Mouse (Mus musculus) liver, embryonic 14.5 days (tissue): ENCODE measurements around the gene Lrrc8b. TPM values are rescaled to one million over a fixed set of nuclear protein-coding genes. Genes with fewer than 3 reads are reported as not detected.

ENCODE experiments used
- ATAC-seq: fragments of 200-750 bp; cut with Nextera tagmentation; 2 replicates; pipeline ENCODE4 v1.8.0; 2017; ENCODE audit warnings: moderate number of reproducible peaks, mild to moderate bottlenecking, moderate library complexity; ENCODE audit not compliant: insufficient read depth
- DNase-seq, 3 experiments: peaks; one replicate each; pipeline ENCODE4 v3.0.0-alpha.2; 2012 to 2013; ENCODE audit warnings: low read depth in 3 of 3, low spot score in 3 of 3
- H3K27ac ChIP-seq: fragments of 300-500 bp; sonication (generic); 2 replicates; pipeline ENCODE4 v1.5.1; 2014; ENCODE audit warnings: moderate library complexity, mild to moderate bottlenecking, control low read depth, inconsistent platforms
- H3K27me3 ChIP-seq: fragments of 300-500 bp; sonication (generic); 2 replicates; pipeline ENCODE4 v1.6.1; 2014; ENCODE audit warnings: mild to moderate bottlenecking, low read length, moderate library complexity; ENCODE audit not compliant: control insufficient read depth, insufficient read depth
- H3K36me3 ChIP-seq: fragments of 300-500 bp; sonication (generic); replicated peaks from 2 replicates; pipeline ENCODE4 v1.6.1; 2014; ENCODE audit warnings: low read depth; ENCODE audit not compliant: control insufficient read depth, insufficient read depth
- H3K4me1 ChIP-seq, 2 experiments: fragments of 200-500 bp in 1 of 2; fragments of 300-500 bp in 1 of 2; sonication (generic) in 1 of 2; replicated peaks; 2 replicates each; pipeline ENCODE4 v1.6.1; 2012 to 2014; ENCODE audit warnings: antibody characterized with exemption in 1 of 2, inconsistent platforms in 1 of 2, low read length in 1 of 2; ENCODE audit not compliant: control insufficient read depth in 2 of 2, insufficient read depth in 2 of 2
- H3K4me2 ChIP-seq: fragments of 300-500 bp; sonication (generic); 2 replicates; pipeline ENCODE4 v1.6.1; 2014; ENCODE audit warnings: low read depth, mild to moderate bottlenecking, control low read depth, moderate library complexity
- H3K4me3 ChIP-seq, 2 experiments: fragments of 200-500 bp in 1 of 2; fragments of 300-500 bp in 1 of 2; sonication (generic) in 1 of 2; 2 replicates each; pipeline ENCODE4 v1.5.1; 2012 to 2014; ENCODE audit warnings: low read depth in 2 of 2, low read length in 2 of 2, mild to moderate bottlenecking in 2 of 2, control low read depth in 1 of 2, inconsistent platforms in 1 of 2, moderate library complexity in 1 of 2; ENCODE audit not compliant: insufficient read depth in 1 of 2
- H3K9ac ChIP-seq: fragments of 300-500 bp; sonication (generic); replicated peaks from 2 replicates; pipeline ENCODE4 v1.6.1; 2014; ENCODE audit warnings: mild to moderate bottlenecking, control low read depth, moderate library complexity
- H3K9me3 ChIP-seq: fragments of 300-500 bp; sonication (generic); 2 replicates; pipeline ENCODE4 v1.6.1; 2016; ENCODE audit warnings: low read length, mixed read lengths; ENCODE audit not compliant: control insufficient read depth
- CTCF ChIP-seq: IDR thresholded peaks from 2 replicates; pipeline ENCODE4 v1.5.1; 2016; ENCODE audit warnings: antibody characterized with exemption, low read depth, control low read depth
- EP300 ChIP-seq: IDR thresholded peaks from 2 replicates; pipeline ENCODE4 v1.6.1; 2016; ENCODE audit warnings: antibody characterized with exemption, low read depth
- WGBS: fragments of 180-500 bp; shearing (Covaris S2); extraction: QIAGEN DNeasy Blood & Tissue Kit; methylation state at CpG from one replicate; pipeline ENCODE4 v1.1.7; 2014; ENCODE audit not compliant: insufficient replicate concordance; 5-methylcytosine and 5-hydroxymethylcytosine counted together
- polyA plus RNA-seq, 2 experiments: library from polyadenylated mRNA; depleted of rRNA in 1 of 2; stranded (reverse) in 1 of 2; unstranded in 1 of 2; fragments of >200 nt; fragmentation: Nextera tagmentation in 1 of 2; extraction: Ambion mirVana in 1 of 2; gene quantifications; 2 replicates each; pipeline versions ENCODE4 v1.2.1 to v1.2.3; 2012 to 2014

Lrrc8b gene
- polyA plus RNA-seq, 2 experiments: 3.5 to 3.8 TPM

DNA sequence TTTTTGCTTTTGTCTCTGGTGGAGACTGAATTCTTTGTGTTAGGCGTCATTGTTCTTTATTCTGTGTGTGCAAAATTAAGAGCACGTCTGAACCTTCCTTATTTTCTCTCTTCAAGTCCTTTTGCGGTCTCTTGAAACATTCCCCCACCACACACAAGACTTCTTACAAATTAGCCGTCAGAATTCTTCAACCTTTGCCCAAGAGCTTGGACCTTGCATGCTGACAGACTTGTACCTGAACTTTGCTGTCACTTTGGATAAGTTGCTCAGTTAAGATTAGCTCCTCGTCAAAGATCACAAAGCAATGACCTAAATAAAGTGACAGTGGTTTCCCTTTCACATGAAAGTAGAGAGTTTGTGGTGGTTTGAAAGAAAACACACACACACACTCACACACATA, 3.3 kb downstream of the Lrrc8b start:
- WGBS: 82% methylated on average over 5 of the region's 5 CpGs
- H3K9me3 ChIP-seq: no peaks in the 10 kb centered on the region
- TF ChIP-seq EP300 (no peak), CTCF (no peak)
- H3K9ac ChIP-seq: no peak overlapping the region
- H3K4me3 ChIP-seq: no peak overlapping the region
- H3K27me3 ChIP-seq: no peaks in the 10 kb centered on the region
- DNase-seq (no peak), ATAC-seq (no peak)
- H3K4me1 ChIP-seq: peaks cover 17 to 23% of the 10 kb centered on the region in 2 experiments
- no peaks in the 10 kb centered on the region for H3K36me3 ChIP-seq
- H3K27ac ChIP-seq: no peak overlapping the region
- no peak overlapping the region; the same call in 1 of the 2 replicates for H3K4me2 ChIP-seq

DNA sequence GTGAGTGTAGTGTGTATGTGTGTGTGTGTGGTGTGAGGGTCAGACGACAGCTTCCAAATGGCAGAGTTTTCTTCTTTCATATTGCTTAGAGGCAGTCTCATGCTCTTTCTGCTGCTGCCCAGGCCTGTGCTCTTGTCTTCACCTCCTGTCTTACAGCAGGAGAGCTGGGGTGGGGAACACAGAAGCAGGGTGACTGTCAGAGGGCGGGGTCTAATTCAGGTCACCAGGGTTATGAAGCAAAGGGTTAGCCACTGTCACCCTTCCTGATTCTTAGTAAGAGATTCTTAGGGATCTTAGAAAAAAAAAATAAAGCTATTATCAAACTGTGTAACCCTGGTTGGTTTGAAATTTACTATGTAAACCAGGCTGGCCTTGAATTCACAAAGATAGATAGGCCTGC, 10.0 kb downstream of the Lrrc8b start:
- Histone ChIP-seq H3K4me3 (no peak overlapping the region), H3K27me3 (no peaks in the 10 kb centered on the region), H3K4me2 (no peak overlapping the region), H3K27ac (no peak overlapping the region), H3K4me1 (no peaks in the 10 kb centered on the region; a peak in 1 of 4 replicates), H3K36me3 (no peaks in the 10 kb centered on the region), H3K9ac (no peak overlapping the region), H3K9me3 (no peaks in the 10 kb centered on the region)
- WGBS: 78% methylated on average over 2 of the region's 2 CpGs
- TF ChIP-seq EP300 (no peak), CTCF (no peak)
- DNase-seq: no peak
- no peak for ATAC-seq

DNA sequence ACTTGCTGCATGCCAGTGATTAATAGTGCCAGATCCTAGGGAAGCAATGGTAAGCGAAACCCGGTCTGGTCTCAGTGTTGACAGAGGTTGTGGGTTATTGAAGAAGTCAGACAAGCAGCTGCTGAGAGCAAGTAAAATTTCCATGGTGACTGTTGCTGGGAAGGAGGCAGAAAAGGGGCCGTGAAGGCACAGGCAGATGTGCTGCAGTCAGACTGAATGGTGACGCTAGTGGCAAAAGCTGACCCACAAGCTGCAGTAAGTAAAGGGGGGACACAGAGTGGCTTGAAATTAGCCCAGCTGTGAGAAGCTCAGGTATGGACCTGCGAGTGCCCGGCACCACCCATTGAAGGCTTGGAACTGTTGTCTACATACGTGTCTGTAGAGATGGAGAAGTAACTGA, 11.8 kb downstream of the Lrrc8b start:
- Histone ChIP-seq H3K27ac (no peak overlapping the region), H3K9me3 (no peaks in the 10 kb centered on the region), H3K9ac (no peak overlapping the region), H3K4me1 (peaks cover 0 to 2% of the 10 kb centered on the region in 2 experiments; a peak in 2 of 4 replicates), H3K36me3 (no peaks in the 10 kb centered on the region), H3K27me3 (no peaks in the 10 kb centered on the region), H3K4me3 (no peak overlapping the region), H3K4me2 (no peak overlapping the region)
- 56% methylated on average over 7 of the region's 7 CpGs for WGBS
- ATAC-seq (no peak), DNase-seq (no peak)
- TF ChIP-seq EP300 (no peak), CTCF (no peak)

DNA sequence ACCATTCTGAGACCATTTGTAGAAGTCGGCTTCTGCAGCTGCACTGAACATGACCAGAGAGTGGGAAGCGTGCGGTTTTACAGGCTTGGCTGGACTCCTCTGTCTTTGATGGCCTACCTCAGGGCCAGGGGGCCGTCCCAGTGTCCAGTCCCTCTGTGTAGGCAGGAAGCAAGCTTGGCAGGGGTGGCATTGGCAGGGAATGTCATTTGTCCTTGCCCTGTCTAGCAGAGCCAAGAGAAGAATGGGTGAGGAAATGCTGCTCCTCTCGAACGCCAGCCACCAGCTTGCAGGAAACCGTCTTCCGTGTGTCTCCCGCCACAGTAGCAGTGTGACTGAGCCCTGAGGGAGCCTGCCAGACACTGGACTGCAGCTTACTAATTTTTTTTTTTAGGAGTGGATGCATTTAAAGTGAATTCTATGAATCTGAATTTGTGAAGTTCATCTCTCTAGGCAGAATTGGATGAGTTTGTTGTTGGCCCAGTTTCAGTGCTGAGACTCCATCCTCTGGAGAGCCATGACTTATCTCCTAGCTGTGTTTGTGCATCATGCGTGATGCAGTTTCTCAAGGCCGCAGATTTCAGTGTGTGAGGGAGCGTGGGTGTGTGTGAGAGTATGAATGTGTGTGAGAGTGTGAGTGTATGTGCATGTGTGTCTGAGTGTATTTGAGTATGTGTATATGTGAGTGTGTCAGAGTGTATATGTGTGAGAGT, 12.8 kb downstream of the Lrrc8b start:
- Histone ChIP-seq H3K36me3 (no peaks in the 10 kb centered on the region), H3K9ac (no peak overlapping the region), H3K27ac (no peak overlapping the region), H3K9me3 (no peaks in the 10 kb centered on the region), H3K27me3 (no peaks in the 10 kb centered on the region), H3K4me2 (no peak overlapping the region), H3K4me3 (no peak overlapping the region), H3K4me1 (peaks cover 0 to 2% of the 10 kb centered on the region in 2 experiments; a peak in 2 of 4 replicates)
- 60% methylated on average over 12 of the region's 12 CpGs for WGBS
- no peak for ATAC-seq
- no peak for DNase-seq
- TF ChIP-seq CTCF (no peak), EP300 (no peak)

DNA sequence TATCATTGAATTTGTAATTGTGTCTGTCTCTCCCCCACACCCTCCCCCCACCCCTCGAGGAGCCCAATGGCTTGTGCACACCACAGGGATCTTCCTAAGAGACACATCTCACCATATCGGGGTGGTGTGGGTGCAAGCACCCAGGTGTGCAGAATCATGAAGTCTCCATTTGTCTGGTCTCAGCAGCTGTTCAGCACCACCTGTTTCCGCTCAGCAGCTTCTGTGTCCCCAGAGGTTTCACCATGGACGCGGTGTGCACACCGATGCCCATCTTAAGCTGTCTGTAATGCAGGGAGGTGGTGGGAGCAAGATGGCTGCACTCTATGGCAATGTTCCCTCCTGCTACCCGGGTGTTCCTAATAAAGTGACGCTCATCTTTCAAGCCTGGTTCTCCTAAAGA, 14.6 kb downstream of the Lrrc8b start:
- DNase-seq (no peak), ATAC-seq (no peak)
- Histone ChIP-seq H3K4me1 (peaks cover 10 to 16% of the 10 kb centered on the region in 2 experiments), H3K27ac (no peak overlapping the region), H3K4me3 (no peak overlapping the region), H3K9me3 (no peaks in the 10 kb centered on the region), H3K9ac (no peak overlapping the region), H3K27me3 (no peaks in the 10 kb centered on the region), H3K36me3 (no peaks in the 10 kb centered on the region), H3K4me2 (no peak overlapping the region)
- TF ChIP-seq CTCF: no peak
- no peak for TF ChIP-seq EP300
- WGBS: 81% methylated on average over 8 of the region's 8 CpGs
